Mouse (Mus musculus) adrenal gland, postnatal 14 days (tissue): ENCODE data around the gene Hoxc11. TPM values are rescaled to one million over a fixed set of nuclear protein-coding genes. Genes with fewer than 3 reads are reported as not detected.

Source experiments
- DNase-seq: peaks from one replicate; pipeline ENCODE4 v3.0.0; 2021; ENCODE audit warnings: mixed read lengths
- microRNA-seq, 2 experiments: library from miRNA; unstranded; fragments of <30 nt; microRNA quantifications; one replicate each; pipeline ENCODE4 v1.2.0; 2021
- total RNA-seq: library from RNA; stranded (reverse); gene quantifications from 2 replicates; pipeline ENCODE4 v1.2.3, GENCODE M21; 2021

The Hoxc11 gene
- total RNA-seq, 1 experiment from 2014 or later, result not detected

DNA sequence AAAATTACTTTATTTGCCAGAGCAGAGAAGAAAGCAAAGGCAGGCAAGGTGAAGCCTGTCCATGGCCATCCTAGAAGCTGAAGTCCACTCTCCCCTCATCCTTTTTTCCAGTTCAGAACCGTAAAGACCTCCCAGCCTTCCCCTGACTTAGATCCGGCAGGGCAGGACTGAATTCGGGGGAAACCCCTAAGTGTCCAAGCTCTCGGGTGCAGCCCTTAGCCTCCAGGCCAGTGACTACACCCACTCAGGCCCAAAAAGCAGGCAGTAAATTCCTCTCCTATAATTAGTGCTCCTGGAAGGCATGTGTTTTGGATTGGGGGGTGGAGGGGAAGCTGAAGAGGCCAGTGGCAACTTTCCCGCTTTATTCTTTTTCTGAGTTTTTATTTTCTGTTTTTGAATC lies 51.6 kb downstream of the Hoxc11 start:
- peak; percentile 45 for DNase-seq

DNA sequence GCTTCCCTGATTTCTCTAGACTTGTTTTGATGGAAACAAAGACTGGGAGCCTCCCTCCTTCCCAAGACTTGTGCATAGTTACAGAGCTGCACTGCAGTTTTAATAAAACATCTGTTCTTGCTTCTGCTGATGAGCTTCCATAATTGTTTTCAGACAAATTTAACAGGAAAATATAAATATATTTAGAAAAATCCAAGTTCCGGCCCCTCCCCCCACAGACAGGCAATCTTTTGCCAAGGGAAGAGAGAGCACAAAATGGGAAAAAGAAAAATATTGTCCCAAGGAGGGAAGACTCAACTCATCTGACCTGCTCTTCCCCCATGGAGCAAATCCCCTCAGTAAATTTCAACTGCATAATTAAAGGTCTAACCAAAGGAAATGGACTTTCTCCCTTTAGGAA lies 52.1 kb downstream of the Hoxc11 start:
- no peak for DNase-seq

Small RNA genes lying within 50 kb of the gene (microRNA-seq; reads per million reads assigned to microRNA genes)
- gene Mir196a-2, result 216 to 276 reads per million in 2 experiments

Other genes starting within 250 kb of the Hoxc11 start
- 85.8 and 96.7 TPM in 2 replicates for gene Calcoco1, start 232.2 kb upstream of the Hoxc11 start, total RNA-seq
- gene Hoxc13, start 33.3 kb upstream of the Hoxc11 start, total RNA-seq, result not detected in 2 replicates
- gene Hoxc12, start 17.7 kb upstream of the Hoxc11 start, total RNA-seq, result not detected in 2 replicates
- 0.19 and 1.1 TPM in 2 replicates for gene Hoxc10, start 12.4 kb downstream of the Hoxc11 start, total RNA-seq
- 6.9 and 7.4 TPM in 2 replicates for gene Hoxc5, start 13.0 kb downstream of the Hoxc11 start, total RNA-seq
- gene Hoxc9, start 22.0 kb downstream of the Hoxc11 start, total RNA-seq, result 1.8 and 2.1 TPM in 2 replicates
- 19.2 and 20.1 TPM in 2 replicates for gene Hoxc8, start 36.2 kb downstream of the Hoxc11 start, total RNA-seq
- 37.4 and 43.2 TPM in 2 replicates for gene Hoxc6, start 43.8 kb downstream of the Hoxc11 start, total RNA-seq
- 6.8 and 7.7 TPM in 2 replicates for gene Hoxc4, start 64.5 kb downstream of the Hoxc11 start, total RNA-seq
- gene Smug1, start 212.7 kb downstream of the Hoxc11 start, total RNA-seq, result 10.9 and 17.6 TPM in 2 replicates